Mouse (Mus musculus) embryo, embryonic 11.5 days (tissue): ENCODE results near the gene Llgl2.

Experiments used
- DNase-seq: peaks from one replicate; pipeline ENCODE4 v3.0.0-alpha.2; 2012; ENCODE audit warnings: low read depth, low spot score

Llgl2 gene

GRCm38 (mm10) chr11:115808696-115809310 lies 15.0 kb upstream of the Llgl2 start:
- no peak for DNase-seq

GRCm38 (mm10) chr11:115809311-115809781 lies 14.5 kb upstream of the Llgl2 start:
- no peak for DNase-seq

GRCm38 (mm10) chr11:115810377-115810776 lies 13.5 kb upstream of the Llgl2 start:
- no peak for DNase-seq

GRCm38 (mm10) chr11:115811381-115812093 lies 12.3 kb upstream of the Llgl2 start:
- no peak for DNase-seq

- no peak for DNase-seq
These were observed 11.8 kb upstream of the Llgl2 start for GRCm38 (mm10) chr11:115812095-115812494.

GRCm38 (mm10) chr11:115812533-115813420 lies 11.1 kb upstream of the Llgl2 start:
- DNase-seq: no peak

GRCm38 (mm10) chr11:115813507-115814296 lies 10.1 kb upstream of the Llgl2 start, which contains the start of gene Caskin2:
Gene Caskin2, minus strand, starts transcription at chr11:115813639.
- peak; percentile 96 for DNase-seq

- peak; percentile 76 for DNase-seq
These were observed 9.0 kb upstream of the Llgl2 start, which contains the start of gene Tsen54 for GRCm38 (mm10) chr11:115814605-115815450. Gene Tsen54, plus strand, starts transcription at chr11:115814724.

GRCm38 (mm10) chr11:115817331-115817730 lies 6.5 kb upstream of the Llgl2 start:
- no peak for DNase-seq

GRCm38 (mm10) chr11:115819915-115820623 lies 3.8 kb upstream of the Llgl2 start:
- no peak for DNase-seq

- DNase-seq: no peak
These were observed 2.8 kb upstream of the Llgl2 start for GRCm38 (mm10) chr11:115821001-115821400.

GRCm38 (mm10) chr11:115824813-115825212 lies 964 bp downstream of the Llgl2 start:
- DNase-seq: no peak

GRCm38 (mm10) chr11:115826487-115826886 lies 2.6 kb downstream of the Llgl2 start:
- DNase-seq: no peak

GRCm38 (mm10) chr11:115827624-115828023 lies 3.8 kb downstream of the Llgl2 start:
- DNase-seq: no peak

GRCm38 (mm10) chr11:115829036-115829435 lies 5.2 kb downstream of the Llgl2 start:
- DNase-seq: no peak

GRCm38 (mm10) chr11:115830550-115831325 lies 6.9 kb downstream of the Llgl2 start:
- no peak for DNase-seq

GRCm38 (mm10) chr11:115831518-115831917 lies 7.7 kb downstream of the Llgl2 start:
- DNase-seq: no peak

- no peak for DNase-seq
These were observed 8.2 kb downstream of the Llgl2 start for GRCm38 (mm10) chr11:115832064-115832463.

- no peak for DNase-seq
These were observed 8.7 kb downstream of the Llgl2 start for GRCm38 (mm10) chr11:115832523-115832922.
